Mouse (Mus musculus): ENCODE results near the gene Dctn2.
"Not testable (repeated sequence)": the region's sequence is repeated elsewhere in the genome, so short reads cannot be mapped to it uniquely, and the experiment has no call there.

Gene Dctn2

DNA sequence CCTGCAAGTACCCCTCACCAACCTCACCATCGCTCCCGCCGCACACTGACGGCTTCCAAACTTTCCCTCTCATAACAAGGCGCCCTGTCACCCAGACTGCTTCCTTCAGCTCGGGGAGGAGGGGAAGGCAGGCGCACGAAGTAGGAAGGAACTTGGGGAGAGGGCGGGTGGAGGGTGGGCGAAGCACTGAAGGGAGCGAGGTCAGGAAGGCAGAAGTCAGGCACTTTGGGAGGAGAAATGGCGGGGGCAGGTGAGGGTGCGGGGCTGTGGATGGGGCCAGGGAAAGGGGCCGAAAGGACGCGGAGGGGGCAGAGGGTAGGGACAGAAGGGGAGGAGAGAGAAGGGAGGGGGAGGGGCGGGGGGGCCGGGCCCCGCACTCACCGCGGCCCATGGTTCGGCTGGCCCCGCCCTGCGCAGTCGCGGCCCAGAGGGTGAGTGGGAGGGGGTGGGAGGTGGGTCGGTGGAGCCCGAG is 22.2 kb downstream of the Dctn2 start:
- in situ Hi-C loops (cut with MboI, MseI), result no loop called here

DNA sequence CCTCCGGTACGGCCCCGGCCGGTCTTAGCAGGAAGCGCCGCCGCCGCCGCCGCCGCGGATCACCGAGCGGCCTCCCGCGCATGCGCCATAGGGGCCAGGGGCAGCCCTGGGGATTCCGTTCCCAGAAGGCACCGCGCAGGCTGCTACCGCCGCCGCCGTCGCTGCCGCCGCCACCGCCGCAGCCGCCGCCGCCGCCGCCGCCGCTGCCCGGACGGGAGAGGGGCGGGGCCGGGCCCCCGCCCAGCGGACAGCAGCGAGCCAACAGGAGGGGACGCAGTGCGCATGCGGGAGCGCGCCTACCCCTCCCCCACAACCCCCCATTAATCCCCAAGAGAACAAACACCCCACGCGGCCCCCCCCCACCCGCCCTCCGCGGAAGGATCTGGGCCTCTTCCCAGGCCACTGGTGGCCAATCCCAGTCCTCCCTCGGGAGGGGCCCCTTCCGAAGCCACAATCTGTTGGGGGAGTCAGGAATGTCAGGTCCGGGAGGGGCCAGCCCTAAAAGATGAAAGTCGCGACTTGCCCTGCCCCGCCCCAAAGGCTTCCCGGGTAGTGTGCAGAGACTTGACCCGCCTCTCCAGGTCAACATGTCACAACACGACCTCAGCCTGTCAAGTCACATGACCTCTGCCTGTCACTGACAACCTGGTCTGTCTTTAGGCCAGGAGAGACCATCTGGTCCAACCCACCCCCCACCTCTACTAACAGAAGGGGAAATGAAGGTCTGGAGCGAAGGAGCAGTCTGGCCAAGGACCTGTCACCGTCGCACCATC is 22.8 kb downstream of the Dctn2 start, which contains the start of gene Mbd6:
Gene Mbd6 (minus strand): TSS at position 219 of the 773 bp plus-strand sequence.
- in situ Hi-C loops (cut with MboI, MseI), result no loop called here

DNA sequence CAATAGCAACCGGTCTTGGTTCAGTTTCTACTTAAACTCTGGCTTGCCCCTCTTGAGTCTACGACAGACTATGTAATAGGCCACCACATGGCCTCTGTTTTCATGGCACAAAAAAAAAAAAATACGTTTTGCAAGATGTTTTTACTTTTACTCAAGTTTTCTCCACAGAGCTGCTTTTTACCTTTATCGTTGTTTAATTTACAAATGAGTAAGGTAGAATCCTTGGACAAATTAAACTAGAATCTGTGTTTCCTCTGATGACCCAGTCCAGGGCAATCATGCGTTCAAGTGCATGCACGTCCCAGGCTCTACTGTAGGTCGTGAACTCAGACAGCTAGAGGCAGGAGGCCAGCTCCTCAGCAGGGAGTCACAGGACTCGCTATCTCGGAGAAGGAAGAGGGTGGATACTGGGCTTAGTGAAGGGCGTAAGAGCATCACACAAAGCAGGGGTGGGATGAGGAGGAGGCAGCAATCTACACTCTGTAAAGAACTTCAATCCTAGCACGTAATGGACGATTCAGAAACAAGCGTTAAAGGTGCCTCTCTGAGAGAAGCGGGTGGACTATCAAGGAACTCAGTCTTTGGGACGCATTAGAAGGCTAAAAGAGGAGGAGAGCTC is 23.5 kb downstream of the Dctn2 start:
- in situ Hi-C loops (cut with MboI, MseI), result loop anchor here in 1 of 2 experiments (10.0 kb wide), 1 partner anchor 1235 kb away; the partner anchor contains the start of gene Esyt1

DNA sequence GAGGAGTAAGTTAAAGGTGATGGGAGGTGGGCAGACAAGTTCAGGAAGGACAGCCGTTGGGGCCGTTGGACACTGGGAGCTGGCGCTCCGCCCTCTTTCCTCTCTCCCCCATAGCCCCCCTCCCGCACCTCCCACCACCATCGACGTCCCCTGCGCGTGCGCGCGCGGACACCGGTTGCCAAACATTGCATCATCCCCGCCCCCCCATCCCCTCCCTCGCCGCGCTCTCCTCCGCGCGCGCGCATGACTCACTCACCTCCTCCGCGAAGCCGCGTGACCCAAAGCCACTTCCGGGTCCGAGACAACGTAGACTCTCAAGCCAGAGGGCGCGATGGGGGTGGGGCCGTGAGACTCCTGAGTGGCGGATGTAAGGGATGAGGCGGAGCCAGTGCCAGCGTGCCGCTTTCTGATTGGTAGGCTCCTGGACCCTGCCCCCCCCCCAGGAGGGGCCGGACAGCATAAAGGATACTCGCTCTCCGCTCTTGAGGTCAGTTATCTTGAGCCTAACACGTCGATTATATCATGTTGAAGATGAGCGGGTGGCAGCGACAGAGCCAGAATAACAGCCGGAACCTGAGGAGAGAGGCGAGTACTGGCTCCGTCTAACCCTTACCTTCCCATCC is 24.2 kb downstream of the Dctn2 start:
- in situ Hi-C loops (cut with MboI, MseI), result loop anchor here in 1 of 2 experiments (10.0 kb wide), 1 partner anchor 1234 kb away; the partner anchor contains the start of gene Esyt1

DNA sequence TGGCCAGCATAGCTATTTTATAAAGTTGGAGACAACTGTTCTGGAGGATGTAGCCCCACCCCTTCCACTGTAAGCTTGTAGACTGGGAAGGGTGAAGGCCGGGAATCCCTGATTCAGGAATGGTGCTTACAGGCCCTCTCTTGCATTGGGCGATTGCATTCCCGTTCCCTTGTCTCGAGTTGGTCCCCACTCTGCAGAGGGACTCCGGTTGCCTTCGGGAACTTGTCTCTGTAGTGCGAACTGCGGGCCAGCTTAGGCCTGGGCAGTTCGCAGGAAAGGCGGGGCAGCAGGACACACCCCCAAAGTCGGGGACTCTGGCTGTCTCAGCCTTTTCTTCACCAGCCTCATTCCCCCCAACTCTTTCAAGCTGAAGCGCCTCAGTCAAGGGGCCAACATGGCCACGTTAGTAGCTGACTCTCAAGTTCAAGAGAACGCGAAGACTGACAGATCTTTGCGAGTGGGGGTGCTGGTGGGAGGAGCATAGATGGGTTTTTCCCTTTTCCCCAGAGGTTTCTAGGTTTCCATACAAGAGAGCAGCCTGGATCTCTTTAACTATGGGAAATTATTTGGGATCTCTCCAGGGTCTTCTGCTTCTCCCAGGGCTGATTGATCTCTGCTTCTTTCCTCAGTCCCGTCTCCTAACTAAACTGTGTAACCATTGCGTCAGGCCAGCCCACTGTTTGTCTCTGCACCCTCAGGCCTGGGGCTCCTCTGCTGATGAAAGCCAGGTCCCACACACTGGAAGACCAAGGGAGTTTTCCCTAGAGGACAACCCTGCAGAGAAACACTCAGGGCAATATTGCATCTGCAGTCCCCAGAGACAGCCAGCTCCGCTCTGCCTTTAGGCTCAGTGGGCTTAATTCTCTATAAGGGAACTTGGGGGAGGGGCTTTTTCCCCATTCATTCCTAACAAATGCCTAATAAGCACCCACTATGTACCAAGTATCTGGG is 25.0 kb downstream of the Dctn2 start:
- in situ Hi-C loops (cut with MboI, MseI), result loop anchor here in 1 of 2 experiments (10.0 kb wide), 1 partner anchor 1234 kb away; the partner anchor contains the start of gene Esyt1

DNA sequence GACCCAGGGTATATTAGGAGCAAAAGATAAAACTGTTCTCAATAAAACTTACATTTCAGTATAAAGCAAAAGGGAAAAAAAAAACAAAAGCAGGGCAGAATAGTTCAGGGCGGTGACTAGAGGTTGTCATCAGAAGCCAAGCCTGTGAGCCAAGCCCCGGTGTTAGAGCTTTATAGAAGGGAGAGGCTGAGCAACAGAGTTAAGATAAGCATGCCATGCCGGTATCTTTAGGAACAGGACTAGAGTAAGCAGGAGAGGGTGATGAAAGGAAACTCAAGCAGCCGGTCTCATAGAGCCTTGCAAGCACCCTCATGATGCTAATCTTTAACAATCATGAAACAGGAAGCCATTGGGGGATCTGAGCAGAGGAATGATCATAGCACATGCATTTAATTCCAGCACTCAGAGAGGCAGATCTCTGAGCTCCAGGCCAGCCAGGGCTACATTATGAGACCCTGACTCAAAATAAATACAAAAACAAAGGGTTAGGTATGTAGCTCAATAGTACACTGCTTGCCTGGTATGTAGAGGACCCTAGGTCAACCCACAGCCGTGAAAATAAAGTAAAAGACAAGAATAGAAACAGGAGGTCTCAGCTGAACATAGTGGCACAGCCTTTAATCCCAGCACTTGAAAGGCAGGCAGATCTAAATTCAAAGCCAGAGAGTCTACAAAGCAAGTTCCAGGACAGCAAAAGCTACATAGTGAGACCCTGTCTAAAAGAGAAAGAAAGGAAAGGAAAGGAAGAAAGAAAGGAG is 25.9 kb downstream of the Dctn2 start:
- in situ Hi-C loops (cut with MboI, MseI), result loop anchor here in 1 of 2 experiments (10.0 kb wide), 1 partner anchor 1233 kb away; the partner anchor contains the start of gene Esyt1

DNA sequence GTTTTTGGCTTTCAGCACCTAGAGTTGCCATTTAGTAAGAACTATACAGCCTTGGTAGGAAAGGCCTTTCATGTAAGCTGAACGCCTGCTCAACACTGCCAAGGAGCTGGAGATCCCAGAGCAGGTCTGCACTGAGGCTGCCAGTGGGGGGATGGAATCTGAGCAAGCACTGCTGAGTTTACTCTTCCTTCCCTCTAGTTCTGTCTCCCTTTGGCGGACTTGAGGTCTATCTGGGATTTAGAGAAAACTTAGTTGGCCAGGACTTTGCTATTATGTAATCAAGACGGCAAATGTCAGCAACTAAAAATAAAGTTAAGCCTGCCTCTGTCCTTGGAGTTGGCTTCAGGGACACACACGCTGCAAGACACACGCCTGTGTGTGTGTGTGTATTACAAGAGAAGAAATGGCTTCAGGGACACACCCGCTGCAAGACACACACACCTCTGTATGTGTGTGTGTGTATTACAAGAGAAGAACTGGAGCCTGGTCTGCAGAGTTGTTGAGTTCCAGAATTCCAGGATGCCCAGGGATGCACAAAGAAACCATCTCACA is 26.9 kb downstream of the Dctn2 start:
- in situ Hi-C loops (cut with MboI, MseI), result loop anchor here in 1 of 2 experiments (10.0 kb wide), 1 partner anchor 1232 kb away; the partner anchor contains the start of gene Esyt1

DNA sequence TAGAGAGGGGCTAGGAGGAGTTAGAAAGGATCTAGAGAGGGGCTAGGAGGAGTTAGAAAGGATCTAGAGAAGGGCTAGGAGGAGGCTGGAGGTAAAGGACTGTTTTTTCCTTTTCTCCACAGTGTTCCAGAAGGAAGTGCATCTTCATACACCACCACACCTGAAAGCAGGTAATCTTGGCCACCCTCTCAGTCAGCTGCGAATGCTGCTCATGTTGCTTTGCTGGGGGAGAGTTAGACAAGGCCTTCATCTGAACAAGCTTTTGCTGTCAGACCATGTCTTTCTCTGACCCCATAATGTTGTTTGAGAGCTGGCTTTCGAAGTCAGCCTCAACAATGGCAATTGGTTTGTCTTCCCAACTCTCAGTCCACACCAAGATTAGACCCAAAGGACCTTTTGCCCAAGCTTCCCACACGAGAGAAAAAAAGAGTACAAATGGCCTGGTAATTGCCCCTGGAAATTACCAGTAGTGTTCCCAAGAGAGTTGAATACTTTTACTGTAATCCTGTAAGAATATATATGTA is 27.5 kb downstream of the Dctn2 start:
- in situ Hi-C loops (cut with MboI, MseI), result loop anchor here in 1 of 2 experiments (10.0 kb wide), 1 partner anchor 1231 kb away; the partner anchor contains the start of gene Esyt1

DNA sequence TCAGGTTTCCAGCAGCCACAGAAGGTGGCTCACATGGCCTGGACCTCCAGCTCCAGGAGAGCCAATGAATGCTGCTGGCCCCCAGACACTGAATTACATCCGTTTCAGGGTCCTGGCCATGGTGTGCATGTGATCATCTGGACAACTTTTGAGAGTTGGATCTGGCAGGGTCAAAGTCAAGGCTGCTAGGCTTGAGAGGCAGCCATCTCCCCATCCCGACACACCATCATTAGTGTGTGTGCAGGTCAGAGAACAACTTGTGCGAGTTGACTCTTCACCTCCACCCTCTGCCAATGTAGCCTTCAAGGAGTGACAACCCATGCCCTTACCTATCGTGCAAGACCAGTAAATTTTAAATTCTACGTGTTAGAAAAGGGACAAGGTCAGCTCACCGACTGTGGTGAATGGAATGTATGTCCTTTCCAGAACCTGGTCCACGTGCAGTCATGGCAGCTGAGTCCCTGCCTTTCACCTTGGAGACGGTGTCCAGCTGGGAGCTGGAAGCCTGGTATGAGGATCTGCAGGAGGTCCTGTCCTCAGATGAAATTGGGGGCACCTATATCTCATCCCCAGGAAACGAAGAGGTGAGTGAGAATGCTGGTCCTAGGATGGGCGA is 28.8 kb downstream of the Dctn2 start:
- in situ Hi-C loops (cut with MboI, MseI), result loop anchor here in 1 of 2 experiments (10.0 kb wide), 1 partner anchor 1230 kb away; the partner anchor contains the start of gene Esyt1

DNA sequence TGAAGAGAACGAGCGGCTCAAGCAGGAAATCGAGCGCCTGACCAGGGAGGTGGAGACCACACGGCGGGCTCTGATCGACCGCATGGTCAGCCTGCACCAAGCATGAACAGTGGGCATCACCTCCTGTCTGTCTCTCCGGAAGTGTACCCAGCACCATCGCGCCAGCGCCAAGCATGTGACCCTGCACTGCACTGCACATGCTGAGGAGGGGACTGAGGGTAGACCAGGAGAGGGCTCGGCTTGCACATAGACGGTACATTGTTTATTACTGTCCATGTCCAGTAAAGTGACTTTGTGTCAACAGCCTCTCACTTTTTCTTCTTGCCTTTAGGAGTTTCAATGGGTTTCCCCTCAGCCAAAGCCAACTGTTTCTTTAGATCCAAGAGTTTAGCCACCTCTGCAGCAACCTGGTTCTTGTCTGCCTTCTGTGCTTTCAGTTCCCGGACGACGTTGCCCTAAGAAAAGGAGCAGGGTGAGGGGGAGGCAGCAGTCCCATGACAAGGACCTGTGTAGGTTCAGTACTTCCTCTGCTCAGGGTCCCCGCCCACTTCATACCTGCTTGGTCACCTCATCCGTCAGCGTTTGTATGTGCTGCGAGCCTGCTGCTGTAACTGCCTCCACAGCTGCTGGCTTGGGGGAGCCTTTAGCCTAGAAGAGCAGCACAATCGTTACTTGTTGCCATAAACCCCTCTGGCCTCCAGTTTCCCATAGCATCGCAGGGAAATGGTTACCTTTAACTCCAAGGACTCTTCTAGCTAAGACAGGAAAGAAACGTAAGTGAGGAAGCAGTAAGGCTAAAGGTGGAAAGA is 30.0 kb downstream of the Dctn2 start:
- in situ Hi-C loops (cut with MboI, MseI), result loop anchor here in 1 of 2 experiments (10.0 kb wide), 1 partner anchor 1229 kb away; the partner anchor contains the start of gene Esyt1

DNA sequence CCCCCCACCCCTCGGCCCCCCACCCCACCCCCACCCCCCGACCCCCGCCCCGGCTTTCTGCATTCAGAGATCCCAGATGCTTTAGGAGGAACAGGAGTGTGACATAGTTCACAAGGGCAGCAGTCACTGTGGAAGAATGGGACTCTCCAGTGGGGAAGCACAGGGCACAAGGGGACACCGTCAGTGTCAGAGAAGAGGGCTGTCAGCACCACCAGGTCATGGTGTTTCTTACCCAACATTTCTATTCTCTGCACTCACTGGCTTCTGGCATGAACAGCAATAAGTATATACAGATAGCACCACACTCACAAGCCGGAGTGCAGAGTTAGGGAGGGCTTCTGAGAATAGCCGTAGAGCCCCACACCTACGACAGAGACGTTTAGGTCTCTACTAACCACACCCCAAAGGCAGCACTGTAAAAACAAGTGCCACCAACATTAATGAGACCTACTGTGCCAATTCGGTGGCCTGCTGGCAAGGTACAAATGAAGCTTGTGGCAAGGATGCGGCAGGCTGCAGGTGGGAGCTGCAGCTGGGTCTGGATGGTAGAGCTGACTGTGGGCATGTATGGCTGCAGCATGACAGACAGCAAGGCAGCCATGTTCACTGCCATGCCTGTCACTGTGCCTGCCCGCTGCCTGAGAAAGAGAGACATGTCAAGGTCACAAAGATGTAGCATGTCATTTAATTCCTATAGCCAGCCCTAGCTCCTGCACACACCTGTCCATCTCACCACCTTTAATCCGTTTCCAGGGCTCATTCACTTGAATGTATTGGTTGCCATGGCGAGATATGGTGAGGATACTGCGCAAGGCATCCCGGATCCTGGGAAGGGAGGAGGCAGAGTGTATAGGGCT is 31.1 kb downstream of the Dctn2 start:
- in situ Hi-C loops (cut with MboI, MseI), result loop anchor here in 1 of 2 experiments (10.0 kb wide), 1 partner anchor 1228 kb away; the partner anchor contains the start of gene Esyt1

DNA sequence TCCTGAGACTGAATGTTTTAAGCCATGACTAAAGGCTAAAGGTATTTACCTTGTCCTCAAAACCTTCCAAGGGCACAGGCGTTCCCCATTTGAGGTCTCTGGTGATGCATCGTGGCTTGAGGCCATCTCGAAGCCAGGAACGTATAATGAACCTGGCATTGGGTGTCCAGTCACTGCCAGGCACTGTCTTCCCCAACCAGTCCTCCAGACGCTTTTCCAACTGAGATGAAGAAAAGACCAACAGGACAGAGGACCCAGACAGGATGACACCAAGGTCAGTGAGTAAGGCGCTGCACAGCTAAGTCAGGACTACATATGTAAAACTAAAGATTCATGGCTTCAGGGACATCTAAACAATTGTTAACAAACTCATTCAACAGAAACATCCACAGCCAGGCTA is 34.2 kb downstream of the Dctn2 start:
- in situ Hi-C loops (cut with MboI, MseI), result no loop called here

DNA sequence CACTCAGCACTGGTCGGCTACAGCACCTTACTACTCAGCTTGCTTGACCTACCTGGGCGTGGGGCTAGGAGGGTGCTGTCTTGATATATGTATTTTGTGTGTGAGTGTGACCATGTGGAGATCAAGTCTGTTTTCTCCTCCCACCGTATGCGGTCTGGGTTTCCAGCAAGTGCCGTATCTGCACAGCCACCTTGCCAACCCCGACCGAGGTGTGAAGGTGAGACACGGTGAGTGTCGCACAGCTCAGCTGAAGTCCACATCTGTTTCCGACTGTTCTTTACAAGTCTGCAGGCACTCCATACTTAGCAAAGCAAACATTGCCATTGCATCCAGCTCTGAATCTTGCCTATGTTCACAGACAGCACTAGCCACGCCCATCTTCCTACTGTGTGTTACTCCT is 37.0 kb downstream of the Dctn2 start:
- in situ Hi-C loops (cut with MboI, MseI), result no loop called here

DNA sequence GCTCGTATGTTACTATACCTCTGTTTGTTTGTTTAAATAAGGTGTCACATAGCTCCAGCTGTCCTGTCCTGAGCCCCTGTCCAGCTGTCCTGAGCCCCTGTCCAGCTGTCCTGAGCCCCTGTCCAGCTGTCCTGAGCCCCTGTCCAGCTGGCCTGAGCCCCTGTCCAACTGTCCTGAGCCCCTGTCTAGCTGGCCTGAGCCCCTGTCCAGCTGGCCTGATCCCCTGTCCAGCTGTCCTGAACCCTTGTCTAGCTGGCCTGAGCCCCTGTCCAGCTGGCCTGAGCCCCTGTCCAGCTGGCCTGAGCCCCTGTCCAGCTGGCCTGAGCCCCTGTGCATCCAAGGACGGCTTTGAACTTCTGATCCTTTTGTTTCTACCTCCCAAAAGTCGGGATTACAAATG is 43.0 kb downstream of the Dctn2 start:
- in situ Hi-C loops (cut with MboI, MseI), result not testable (repeated sequence)

DNA sequence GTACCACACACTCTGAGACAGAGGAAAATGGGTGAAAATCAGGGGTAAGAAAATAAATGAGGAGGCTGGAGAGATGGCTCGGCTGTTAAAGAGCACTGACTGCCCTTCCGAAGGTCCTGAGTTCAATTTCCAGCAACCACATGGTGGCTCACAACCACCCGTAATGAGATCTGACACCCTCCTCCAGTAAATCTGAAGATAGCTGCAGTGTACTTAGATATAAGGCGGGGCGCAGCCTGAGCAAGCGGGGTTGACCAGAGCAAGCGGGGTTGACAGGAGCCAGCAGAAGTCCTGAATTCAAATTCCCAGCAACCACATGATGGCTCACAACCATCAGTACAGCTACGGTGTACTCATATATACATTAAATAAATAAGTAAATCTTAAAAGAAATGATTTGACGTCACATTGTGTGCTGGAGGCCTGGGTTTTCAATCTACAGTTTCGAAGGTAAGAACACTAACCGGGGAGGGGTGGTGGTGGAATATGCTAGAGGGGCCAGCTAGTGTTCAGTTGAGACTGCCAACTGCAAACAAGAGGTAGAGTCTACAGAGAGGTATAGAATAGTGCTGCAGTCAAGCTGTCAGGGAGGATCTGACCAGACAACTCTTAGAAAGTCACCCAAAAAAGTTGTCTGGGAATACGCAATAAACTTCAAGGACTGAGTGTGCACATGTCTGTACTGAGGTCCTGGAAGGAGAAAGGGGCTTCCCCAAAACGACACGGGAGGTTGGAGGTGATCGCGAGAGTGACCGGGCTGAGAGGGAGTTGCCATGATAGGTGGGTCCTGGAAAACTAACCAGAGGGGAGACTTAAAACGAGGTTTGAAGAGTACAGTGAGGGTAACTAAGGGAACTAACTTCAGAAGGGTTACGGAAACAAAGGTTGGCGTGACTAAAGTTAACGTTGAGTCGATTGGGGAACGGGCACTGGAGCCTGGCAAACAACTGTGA is 44.6 kb downstream of the Dctn2 start:
- in situ Hi-C loops (cut with MboI, MseI), result loop anchor here in 1 of 2 experiments (5.0 kb wide), 1 partner anchor 128 kb away; the partner anchor contains the start of gene Slc26a10
